Mouse (Mus musculus) CH12.LX (cell line): ENCODE results near the gene Plxdc1. TPM values are rescaled to one million over a fixed set of nuclear protein-coding genes. Genes with fewer than 3 reads are reported as not detected.

Experiments
- DNase-seq: peaks from one replicate; pipeline ENCODE4 v3.0.0-alpha.2; 2013; ENCODE audit errors: extremely low read depth
- H3K27ac ChIP-seq: 2 replicates; pipeline ENCODE4 v1.5.1; 2012; ENCODE audit warnings: low read depth, mild to moderate bottlenecking, control low read depth, moderate library complexity; ENCODE audit not compliant: insufficient read depth
- H3K27me3 ChIP-seq: replicated peaks from 2 replicates; pipeline ENCODE3; 2012; ENCODE audit warnings: inconsistent platforms
- H3K36me3 ChIP-seq, 2 experiments: replicated peaks in 1 of 2; 2 replicates each; pipeline versions ENCODE3 to v1.6.1; 2012; ENCODE audit warnings: inconsistent platforms in 1 of 2, low read length in 1 of 2, mild to moderate bottlenecking in 1 of 2, mixed read lengths in 1 of 2, moderate library complexity in 1 of 2; ENCODE audit not compliant: control insufficient read depth in 1 of 2, insufficient read depth in 1 of 2
- H3K4me1 ChIP-seq, 2 experiments: 2 replicates each; pipeline ENCODE4 v1.6.1; 2012; ENCODE audit warnings: inconsistent platforms in 1 of 2, moderate library complexity in 1 of 2; ENCODE audit not compliant: insufficient read depth in 2 of 2, control insufficient read depth in 1 of 2
- H3K4me2 ChIP-seq: 2 replicates; pipeline ENCODE4 v1.6.1; 2012; ENCODE audit warnings: low read depth, mild to moderate bottlenecking, control low read depth; ENCODE audit not compliant: poor library complexity, insufficient read depth, severe bottlenecking
- H3K4me3 ChIP-seq, 3 experiments: fragments of 150-350 bp in 1 of 3; sonication (generic) in 1 of 3; replicated peaks in 1 of 3; 2 replicates each; pipeline versions ENCODE3 to v1.5.1; 2011 to 2012; ENCODE audit warnings: low read depth in 2 of 3, low read length in 2 of 3, mild to moderate bottlenecking in 2 of 3, moderate library complexity in 2 of 3, control low read depth in 1 of 3, improper control_type of control experiment in 1 of 3, inconsistent platforms in 1 of 3, mixed read lengths in 1 of 3; ENCODE audit not compliant: poor library complexity in 1 of 3
- H3K79me2 ChIP-seq: replicated peaks from 2 replicates; pipeline ENCODE4 v1.6.1; 2012; ENCODE audit warnings: mild to moderate bottlenecking, moderate library complexity; ENCODE audit not compliant: control insufficient read depth, poor library complexity, insufficient read depth, severe bottlenecking; ENCODE audit errors: extremely low read depth
- H3K9ac ChIP-seq: 2 replicates; pipeline ENCODE4 v1.6.1; 2012; ENCODE audit warnings: low read depth, mild to moderate bottlenecking, control low read depth, moderate library complexity; ENCODE audit not compliant: insufficient read depth
- H3K9me3 ChIP-seq: replicated peaks from 2 replicates; pipeline ENCODE3; 2012; ENCODE audit warnings: low read length, inconsistent platforms, mixed read lengths
- BHLHE40 ChIP-seq: IDR thresholded peaks from 2 replicates; pipeline ENCODE4 v1.6.1; 2011; ENCODE audit warnings: mild to moderate bottlenecking, low read depth, low read length, improper control_type of control experiment
- CHD1 ChIP-seq: IDR thresholded peaks from 2 replicates; pipeline ENCODE4 v1.6.1; 2012; ENCODE audit warnings: low read depth, low read length, improper control_type of control experiment, inconsistent platforms
- CTCF ChIP-seq, 2 experiments: IDR thresholded peaks in 1 of 2; conservative IDR thresholded peaks in 1 of 2; 2 replicates each; pipeline ENCODE4 v1.5.1; 2011 to 2012; ENCODE audit warnings: low read depth in 2 of 2, low read length in 2 of 2, improper control_type of control experiment in 1 of 2, inconsistent platforms in 1 of 2, mild to moderate bottlenecking in 1 of 2, moderate library complexity in 1 of 2
- E2F4 ChIP-seq: IDR thresholded peaks from 2 replicates; pipeline ENCODE4 v1.6.1; 2011; ENCODE audit warnings: low read depth, low read length, improper control_type of control experiment; ENCODE audit not compliant: insufficient replicate concordance
- ELF1 ChIP-seq: IDR thresholded peaks from 2 replicates; pipeline ENCODE4 v1.6.1; 2014; ENCODE audit warnings: low read depth, mild to moderate bottlenecking, inconsistent platforms, low read length, improper control_type of control experiment
- EP300 ChIP-seq: IDR thresholded peaks from 2 replicates; pipeline ENCODE4 v1.6.1; 2011; ENCODE audit warnings: low read length, improper control_type of control experiment
- HCFC1 ChIP-seq: IDR thresholded peaks from 2 replicates; pipeline ENCODE4 v1.6.1; 2012; ENCODE audit warnings: low read depth, mild to moderate bottlenecking, inconsistent platforms, low read length, improper control_type of control experiment
- JUN ChIP-seq: IDR thresholded peaks from 2 replicates; pipeline ENCODE4 v1.6.1; 2011; ENCODE audit warnings: low read depth, mild to moderate bottlenecking, low read length, improper control_type of control experiment, moderate library complexity; ENCODE audit not compliant: insufficient read depth
- KAT2A ChIP-seq: IDR thresholded peaks from 2 replicates; pipeline ENCODE4 v1.6.1; 2012; ENCODE audit warnings: low read length, improper control_type of control experiment, inconsistent platforms; ENCODE audit not compliant: insufficient replicate concordance
- MAFK ChIP-seq: IDR thresholded peaks from 2 replicates; pipeline ENCODE4 v1.6.1; 2011; ENCODE audit warnings: low read length, improper control_type of control experiment; ENCODE audit not compliant: insufficient replicate concordance
- MAZ ChIP-seq: IDR thresholded peaks from 2 replicates; pipeline ENCODE4 v1.6.1; 2012; ENCODE audit warnings: low read depth, mild to moderate bottlenecking, inconsistent platforms, low read length, improper control_type of control experiment, moderate library complexity
- MEF2A ChIP-seq: IDR thresholded peaks from 2 replicates; pipeline ENCODE4 v1.6.1; 2014; ENCODE audit warnings: low read depth, mild to moderate bottlenecking, inconsistent platforms, low read length, improper control_type of control experiment, borderline replicate concordance
- MYC ChIP-seq: IDR thresholded peaks from 2 replicates; pipeline ENCODE4 v1.6.1; 2011; ENCODE audit warnings: low read depth, mild to moderate bottlenecking, improper control_type of control experiment, low read length
- NELFE ChIP-seq: IDR thresholded peaks from 2 replicates; pipeline ENCODE4 v1.6.1; 2011; ENCODE audit warnings: low read depth, low read length, improper control_type of control experiment
- NRF1 ChIP-seq: IDR thresholded peaks from 2 replicates; pipeline ENCODE4 v1.6.1; 2014; ENCODE audit warnings: low read depth, mild to moderate bottlenecking, inconsistent platforms, low read length, improper control_type of control experiment, moderate library complexity
- PAX5 ChIP-seq: IDR thresholded peaks from 2 replicates; pipeline ENCODE4 v1.6.1; 2012; ENCODE audit warnings: low read length, inconsistent platforms, mixed read lengths
- RAD21 ChIP-seq: IDR thresholded peaks from 2 replicates; pipeline ENCODE4 v1.6.1; 2011; ENCODE audit warnings: low read depth, mild to moderate bottlenecking, low read length, improper control_type of control experiment, moderate library complexity
- RCOR1 ChIP-seq: conservative IDR thresholded peaks from 2 replicates; pipeline ENCODE4 v1.6.1; 2012; ENCODE audit warnings: low read depth, mild to moderate bottlenecking, inconsistent platforms, low read length, improper control_type of control experiment
- SIN3A ChIP-seq: IDR thresholded peaks from 2 replicates; pipeline ENCODE4 v1.6.1; 2012; ENCODE audit warnings: low read length, improper control_type of control experiment, inconsistent platforms
- TBP ChIP-seq: conservative IDR thresholded peaks from 2 replicates; pipeline ENCODE4 v1.6.1; 2011; ENCODE audit warnings: low read depth, low read length, improper control_type of control experiment
- TCF12 ChIP-seq: IDR thresholded peaks from 2 replicates; pipeline ENCODE4 v1.6.1; 2014; ENCODE audit warnings: low read depth, mild to moderate bottlenecking, inconsistent platforms, low read length, improper control_type of control experiment
- UBTF ChIP-seq: IDR thresholded peaks from 2 replicates; pipeline ENCODE4 v1.6.1; 2012; ENCODE audit warnings: low read depth, mild to moderate bottlenecking, inconsistent platforms, low read length, improper control_type of control experiment, moderate library complexity
- USF2 ChIP-seq: conservative IDR thresholded peaks from 2 replicates; pipeline ENCODE4 v1.6.1; 2011; ENCODE audit warnings: low read depth, low read length, improper control_type of control experiment
- ZC3H11A ChIP-seq: IDR thresholded peaks from 2 replicates; pipeline ENCODE4 v1.6.1; 2012; ENCODE audit warnings: low read depth, mild to moderate bottlenecking, inconsistent platforms, low read length, improper control_type of control experiment
- ZKSCAN1 ChIP-seq: IDR thresholded peaks from 2 replicates; pipeline ENCODE4 v1.6.1; 2012; ENCODE audit warnings: low read depth, inconsistent platforms, low read length, improper control_type of control experiment, borderline replicate concordance
- dilution Hi-C: fragments of 300-500 bp; cut with MboI; formaldehyde crosslinking; loops from 2 replicates; pipeline ENCODE4 v1.14.3; 2020; ENCODE audit warnings: low sequenced_read_pairs; ENCODE audit not compliant: extremely low pct_unique_long_range_greater_than_20kb, extremely low pct_ligation_motif_present
- in situ Hi-C: fragments of 300-500 bp; cut with MboI; formaldehyde crosslinking; loops from 3 replicates; pipeline ENCODE4 v1.14.3; 2019; ENCODE audit warnings: low sequenced_read_pairs, low pct_ligation_motif_present, low pct_unique_long_range_greater_than_20kb, mixed read lengths
- polyA plus RNA-seq: library from polyadenylated mRNA; unstranded; fragments of >175 nt; gene quantifications from 2 replicates; pipeline ENCODE4 v1.2.1, GENCODE M21; 2012; ENCODE audit warnings: low read depth; ENCODE audit not compliant: insufficient read length
- total RNA-seq, 2 experiments: library from RNA; depleted of rRNA; stranded (reverse); fragments of 300-350 nt in 1 of 2; fragments of >200 nt in 1 of 2; gene quantifications; 2 replicates each; pipeline ENCODE4 v1.2.3; 2012 to 2014

Gene Plxdc1
- total and polyA plus RNA-seq, 3 experiments: 0.04 TPM; not detected in 2

- in situ Hi-C loops (no loop called here), dilution Hi-C loops (no loop called here)
- Histone ChIP-seq H3K9ac (no peak overlapping the region), H3K27me3 (no peaks in the 10 kb centered on the region), H3K27ac (no peak overlapping the region), H3K9me3 (no peaks in the 10 kb centered on the region), H3K4me3 (no peak overlapping the region), H3K4me2 (no peak overlapping the region), H3K4me1 (peaks cover 16 to 56% of the 10 kb centered on the region in 2 experiments), H3K79me2 (no peaks in the 10 kb centered on the region), H3K36me3 (no peaks in the 10 kb centered on the region)
- no peak for DNase-seq
- no peak for TF ChIP-seq EP300
- TF ChIP-seq USF2: no peak
- no peak for TF ChIP-seq RCOR1
- TF ChIP-seq NELFE: no peak
- no peak for TF ChIP-seq BHLHE40
- no peak for TF ChIP-seq HCFC1
- no peak for TF ChIP-seq CHD1
- no peak for TF ChIP-seq RAD21
- TF ChIP-seq UBTF: no peak
- no peak for TF ChIP-seq NRF1
- TF ChIP-seq JUN: no peak
- no peak for TF ChIP-seq ELF1
- TF ChIP-seq PAX5: no peak
- no peak for TF ChIP-seq CTCF (conservative IDR thresholded peaks at IDR 0.05 in 1 of 2, IDR thresholded peaks at IDR 0.05 in 1 of 2; ENCODE audit: low read depth in 2 of 2, low read length in 2 of 2)
- TF ChIP-seq MAZ: no peak
- TF ChIP-seq ZC3H11A: no peak
- no peak for TF ChIP-seq MAFK
- no peak for TF ChIP-seq TCF12
Measured at GRCm38 (mm10) chr11:97953939-97954275, 32.3 kb downstream of the Plxdc1 start.

GRCm38 (mm10) chr11:97953179-97953938, 32.9 kb downstream of the Plxdc1 start:
- H3K27me3 ChIP-seq: no peaks in the 10 kb centered on the region
- in situ Hi-C loops: no loop called here
- no peak overlapping the region for H3K27ac ChIP-seq
- DNase-seq: no peak
- no peaks in the 10 kb centered on the region for H3K36me3 ChIP-seq
- no peak for TF ChIP-seq MEF2A
- no peak for TF ChIP-seq ZKSCAN1
- TF ChIP-seq JUN: no peak
- no peak for TF ChIP-seq TBP
- no peak for TF ChIP-seq CTCF (conservative IDR thresholded peaks at IDR 0.05 in 1 of 2, IDR thresholded peaks at IDR 0.05 in 1 of 2; ENCODE audit: low read depth in 2 of 2, low read length in 2 of 2)
- no peak for TF ChIP-seq KAT2A
- no peak for TF ChIP-seq E2F4
- no peak for TF ChIP-seq MYC
- no peak for TF ChIP-seq SIN3A
- TF ChIP-seq, all 38 proteins: peak for 0
- Histone ChIP-seq H3K9ac (no peak overlapping the region), H3K79me2 (no peaks in the 10 kb centered on the region), H3K4me2 (no peak overlapping the region), H3K4me3 (no peak overlapping the region), H3K9me3 (no peaks in the 10 kb centered on the region), H3K4me1 (peaks cover 16 to 51% of the 10 kb centered on the region in 2 experiments)
- dilution Hi-C loops: no loop called here
